Mouse (Mus musculus): ENCODE results near the gene Pln. TPM values are rescaled to one million over a fixed set of nuclear protein-coding genes. Genes with fewer than 3 reads are reported as not detected.

Pln gene
- polyA plus RNA-seq (2012; rRNA removed), result 2.6 and 3.3 TPM in 2 replicates

- DNase-seq (ENCODE audit: low read depth), result no peak
Observed at GRCm38 (mm10) chr10:53337162-53337923, at the start of gene Pln. TSS of gene Pln (plus strand) at chr10:53337667.

GRCm38 (mm10) chr10:53305867-53306266, 31.6 kb upstream of the Pln start:
- DNase-seq (ENCODE audit: low read depth), result no peak

GRCm38 (mm10) chr10:53306674-53307073, 30.8 kb upstream of the Pln start:
- DNase-seq (ENCODE audit: low read depth), result no peak

GRCm38 (mm10) chr10:53323367-53323766, 14.1 kb upstream of the Pln start:
- DNase-seq (ENCODE audit: low read depth), result no peak

GRCm38 (mm10) chr10:53324663-53325062, 12.8 kb upstream of the Pln start:
- no peak for DNase-seq (ENCODE audit: low read depth)

GRCm38 (mm10) chr10:53326367-53326766, 11.1 kb upstream of the Pln start:
- DNase-seq (ENCODE audit: low read depth), result no peak

GRCm38 (mm10) chr10:53329257-53329656, 8.2 kb upstream of the Pln start:
- no peak for DNase-seq (ENCODE audit: low read depth)

- DNase-seq (ENCODE audit: low read depth), result no peak
Observed at GRCm38 (mm10) chr10:53332752-53333151, 4.7 kb upstream of the Pln start.

GRCm38 (mm10) chr10:53335266-53335665, 2.2 kb upstream of the Pln start:
- no peak for DNase-seq (ENCODE audit: low read depth)

GRCm38 (mm10) chr10:53335974-53336373, 1.5 kb upstream of the Pln start:
- no peak for DNase-seq (ENCODE audit: low read depth)

- DNase-seq (ENCODE audit: low read depth), result no peak
Observed at GRCm38 (mm10) chr10:53339045-53339444, 1.6 kb downstream of the Pln start.

- no peak for DNase-seq (ENCODE audit: low read depth)
Observed at GRCm38 (mm10) chr10:53341288-53341965, 4.0 kb downstream of the Pln start.

GRCm38 (mm10) chr10:53342166-53342728, 4.8 kb downstream of the Pln start:
- DNase-seq (ENCODE audit: low read depth), result no peak

- DNase-seq (ENCODE audit: low read depth), result no peak
Observed at GRCm38 (mm10) chr10:53343384-53343783, 5.9 kb downstream of the Pln start.

GRCm38 (mm10) chr10:53343865-53344264, 6.4 kb downstream of the Pln start:
- no peak for DNase-seq (ENCODE audit: low read depth)

GRCm38 (mm10) chr10:53345508-53345907, 8.0 kb downstream of the Pln start:
- no peak for DNase-seq (ENCODE audit: low read depth)

- no peak for DNase-seq (ENCODE audit: low read depth)
Observed at GRCm38 (mm10) chr10:53346506-53346905, 9.0 kb downstream of the Pln start.

GRCm38 (mm10) chr10:53346916-53347315, 9.4 kb downstream of the Pln start:
- DNase-seq (ENCODE audit: low read depth), result no peak

GRCm38 (mm10) chr10:53347787-53348755, 10.6 kb downstream of the Pln start:
- DNase-seq (ENCODE audit: low read depth), result no peak

GRCm38 (mm10) chr10:53349254-53349653, 11.8 kb downstream of the Pln start:
- DNase-seq (ENCODE audit: low read depth), result no peak

- DNase-seq (ENCODE audit: low read depth), result no peak
Observed at GRCm38 (mm10) chr10:53353665-53354064, 16.2 kb downstream of the Pln start.

- no peak for DNase-seq (ENCODE audit: low read depth)
Observed at GRCm38 (mm10) chr10:53359016-53359415, 21.5 kb downstream of the Pln start.

All from gonadal fat pad, adult 2 months (tissue).